Mouse (Mus musculus) liver, postnatal 0 days (tissue): ENCODE results near the gene Dennd1b. TPM values are rescaled to one million over a fixed set of nuclear protein-coding genes. Genes with fewer than 3 reads are reported as not detected.

Experiments used
- ATAC-seq: fragments of 200-750 bp; cut with Nextera tagmentation; 2 replicates; pipeline ENCODE4 v1.8.0; 2017; ENCODE audit warnings: mild to moderate bottlenecking, moderate library complexity
- DNase-seq: peaks from one replicate; pipeline ENCODE4 v3.0.0-alpha.2; 2016
- H3K27ac ChIP-seq: fragments of 300-500 bp; sonication (generic); 2 replicates; pipeline ENCODE4 v1.5.1; 2014; ENCODE audit warnings: antibody characterized with exemption, moderate library complexity, mild to moderate bottlenecking, low read depth
- H3K27me3 ChIP-seq: fragments of 300-500 bp; sonication (generic); 2 replicates; pipeline ENCODE4 v1.6.1; 2014; ENCODE audit warnings: low read length, control low read depth, mixed read lengths; ENCODE audit not compliant: insufficient read depth
- H3K36me3 ChIP-seq: fragments of 300-500 bp; sonication (generic); replicated peaks from 2 replicates; pipeline ENCODE4 v1.6.1; 2014; ENCODE audit warnings: mild to moderate bottlenecking, control low read depth, low read length, moderate library complexity, mixed read lengths; ENCODE audit not compliant: insufficient read depth
- H3K4me1 ChIP-seq: fragments of 300-500 bp; sonication (generic); 2 replicates; pipeline ENCODE4 v1.6.1; 2014; ENCODE audit warnings: antibody characterized with exemption, mild to moderate bottlenecking, control low read depth; ENCODE audit not compliant: insufficient read depth
- H3K4me2 ChIP-seq: fragments of 300-500 bp; sonication (generic); 2 replicates; pipeline ENCODE4 v1.6.1; 2014; ENCODE audit warnings: low read depth, mild to moderate bottlenecking, low read length, moderate library complexity, mixed read lengths
- H3K4me3 ChIP-seq: fragments of 300-500 bp; sonication (generic); 2 replicates; pipeline ENCODE4 v1.5.1; 2014; ENCODE audit warnings: low read depth, low read length
- H3K9ac ChIP-seq: fragments of 300-500 bp; sonication (generic); replicated peaks from 2 replicates; pipeline ENCODE4 v1.6.1; 2014; ENCODE audit warnings: mild to moderate bottlenecking, moderate library complexity
- H3K9me3 ChIP-seq: fragments of 300-500 bp; sonication (generic); 2 replicates; pipeline ENCODE4 v1.6.1; 2016; ENCODE audit warnings: mild to moderate bottlenecking, control low read depth, low read length, mixed read lengths
- CTCF ChIP-seq: sonication (generic); IDR thresholded peaks from 2 replicates; pipeline ENCODE4 v1.5.1; 2016; ENCODE audit warnings: antibody characterized with exemption, low read depth
- EP300 ChIP-seq: IDR thresholded peaks from 2 replicates; pipeline ENCODE4 v1.6.1; 2016; ENCODE audit warnings: antibody characterized with exemption, low read depth, mild to moderate bottlenecking
- WGBS: fragments of 180-500 bp; shearing (Covaris S2); extraction: QIAGEN DNeasy Blood & Tissue Kit; methylation state at CpG from one replicate; pipeline ENCODE4 v1.1.7; 2014; ENCODE audit not compliant: insufficient replicate concordance; 5-methylcytosine and 5-hydroxymethylcytosine counted together
- polyA plus RNA-seq: library from polyadenylated mRNA; unstranded; fragments of >200 nt; fragmentation: Nextera tagmentation; extraction: Ambion mirVana; gene quantifications from 2 replicates; pipeline ENCODE4 v1.2.1, GENCODE M21; 2015

Dennd1b gene
- polyA plus RNA-seq, 1 experiment from 2014 or later = 8.4 TPM

DNA sequence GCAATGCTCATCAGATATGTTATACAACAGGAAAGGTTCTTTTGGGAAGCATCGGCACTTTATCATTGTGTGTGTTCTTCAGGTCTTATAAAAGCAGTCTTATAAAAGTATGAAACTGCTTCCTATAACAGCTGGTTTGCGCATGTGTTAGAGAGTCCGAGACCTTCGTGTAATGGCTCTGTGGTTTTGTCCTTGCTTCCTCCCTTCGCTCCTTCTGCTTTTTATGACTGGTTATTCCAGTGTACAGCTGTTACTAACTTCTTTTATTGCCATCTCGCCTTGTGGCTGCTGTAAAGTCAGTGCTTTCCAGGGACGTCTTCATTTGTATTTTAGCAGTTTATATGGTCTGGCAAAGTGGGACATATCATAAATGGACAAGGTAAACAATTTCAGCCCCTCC is 4.2 kb downstream of the Dennd1b start:
- 50% methylated on average over 7 of the region's 7 CpGs for WGBS
- ATAC-seq (no peak), DNase-seq (no peak)
- Histone ChIP-seq H3K4me1 (peaks cover 20% of the 10 kb centered on the region), H3K36me3 (peaks cover 6% of the 10 kb centered on the region), H3K9me3 (no peaks in the 10 kb centered on the region), H3K4me3 (no peak overlapping the region), H3K4me2 (peak overlapping the region; percentile 18; the same call in 1 of the 2 replicates), H3K9ac (no peak overlapping the region), H3K27me3 (no peaks in the 10 kb centered on the region), H3K27ac (no peak overlapping the region)
- TF ChIP-seq CTCF = no peak
- TF ChIP-seq EP300 = no peak

DNA sequence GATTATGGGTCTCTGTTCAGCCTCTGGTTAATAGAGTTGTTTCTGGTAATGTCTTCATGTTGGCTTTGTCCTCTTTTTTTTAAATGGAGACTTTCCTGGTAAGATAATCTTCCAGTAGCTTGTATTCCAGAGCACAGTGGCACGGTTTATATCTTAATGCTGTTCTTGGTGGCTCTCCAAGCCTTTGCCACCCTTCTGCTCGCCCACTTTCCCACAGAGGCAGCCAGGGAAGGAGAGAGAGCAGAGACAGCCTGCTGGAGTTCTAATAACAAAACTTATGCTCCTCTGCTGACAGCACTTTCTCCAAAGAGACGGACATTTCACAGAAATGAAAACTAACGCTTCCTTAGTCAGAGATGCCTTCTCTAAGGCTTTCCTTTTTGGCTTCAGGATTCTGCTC is 6.8 kb downstream of the Dennd1b start:
- Histone ChIP-seq H3K27me3 (no peaks in the 10 kb centered on the region), H3K27ac (no peak overlapping the region), H3K4me1 (peaks cover 29% of the 10 kb centered on the region), H3K36me3 (peaks cover 6% of the 10 kb centered on the region), H3K9ac (no peak overlapping the region), H3K4me3 (no peak overlapping the region), H3K4me2 (no peak overlapping the region), H3K9me3 (no peaks in the 10 kb centered on the region)
- 73% methylated on average over 4 of the region's 4 CpGs for WGBS
- DNase-seq (no peak), ATAC-seq (no peak)
- no peak for TF ChIP-seq CTCF
- TF ChIP-seq EP300 = no peak

DNA sequence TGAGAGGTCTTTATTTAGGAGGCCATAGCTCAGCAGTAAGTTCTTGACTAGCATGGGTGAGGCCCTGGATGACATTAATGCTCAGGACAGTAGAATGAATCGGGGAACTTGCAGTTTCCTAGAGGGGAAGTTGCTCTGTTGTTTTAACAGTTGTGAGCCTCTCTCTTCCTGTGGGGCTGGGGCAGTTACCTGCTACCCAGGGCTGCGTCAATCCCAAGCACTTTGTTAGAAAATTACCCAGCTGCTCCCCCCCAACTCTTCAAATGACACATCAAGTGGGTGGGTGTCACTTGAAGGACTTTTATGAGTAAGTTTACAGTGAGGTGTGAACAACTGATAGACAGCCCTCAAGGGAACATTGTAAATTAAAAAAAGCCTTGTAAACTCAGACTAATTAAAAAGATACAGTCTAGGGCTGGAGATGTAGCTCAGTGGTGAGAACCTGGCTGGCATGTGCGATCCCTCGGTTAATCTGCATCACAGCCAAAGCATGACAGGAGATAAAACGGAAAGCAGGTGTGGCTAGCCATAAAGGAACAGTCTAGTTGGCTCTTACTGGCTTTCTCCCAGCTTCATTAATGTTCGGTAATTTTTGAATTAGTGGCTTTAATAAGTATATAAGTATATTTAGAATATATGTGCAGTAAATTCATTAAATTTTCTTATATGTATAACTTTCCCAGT is 10.4 kb downstream of the Dennd1b start:
- Histone ChIP-seq H3K27ac (peak overlapping the region; percentile 34; the same call in 1 of the 2 replicates), H3K9ac (no peak overlapping the region), H3K4me1 (peaks cover 21% of the 10 kb centered on the region), H3K9me3 (no peaks in the 10 kb centered on the region), H3K4me3 (no peak overlapping the region), H3K4me2 (no peak overlapping the region), H3K36me3 (no peaks in the 10 kb centered on the region; the same call in 1 of the 2 replicates), H3K27me3 (no peaks in the 10 kb centered on the region)
- no peak for ATAC-seq
- no peak for TF ChIP-seq EP300
- no peak for TF ChIP-seq CTCF
- no peak for DNase-seq
- WGBS = 43% methylated on average over 6 of the region's 6 CpGs

DNA sequence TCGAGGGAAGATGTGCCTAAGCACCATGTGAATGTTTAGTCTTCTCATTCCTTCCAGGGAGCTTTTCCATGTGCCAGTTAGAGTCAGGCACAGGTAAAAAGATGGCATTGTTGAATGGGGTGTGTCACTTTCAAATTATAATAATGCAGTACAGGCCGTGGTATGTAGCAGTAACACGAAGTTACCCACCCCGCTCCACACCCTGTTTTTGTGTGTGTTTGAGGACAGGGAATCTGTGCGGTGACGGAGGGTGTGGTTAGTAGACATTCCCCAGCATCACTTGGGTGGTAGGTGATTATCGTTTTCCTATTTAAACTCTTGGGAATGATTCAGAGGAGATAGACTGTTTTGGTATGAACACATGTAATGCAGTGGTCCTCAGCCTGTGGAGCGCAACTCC is 11.6 kb downstream of the Dennd1b start:
- Histone ChIP-seq H3K9me3 (no peaks in the 10 kb centered on the region), H3K4me1 (peaks cover 21% of the 10 kb centered on the region), H3K9ac (no peak overlapping the region), H3K27ac (no peak overlapping the region), H3K4me3 (no peak overlapping the region), H3K27me3 (no peaks in the 10 kb centered on the region), H3K36me3 (no peaks in the 10 kb centered on the region; the same call in 1 of the 2 replicates), H3K4me2 (no peak overlapping the region)
- TF ChIP-seq EP300 (no peak), CTCF (no peak)
- 79% methylated on average over 8 of the region's 8 CpGs for WGBS
- ATAC-seq = no peak
- no peak for DNase-seq

DNA sequence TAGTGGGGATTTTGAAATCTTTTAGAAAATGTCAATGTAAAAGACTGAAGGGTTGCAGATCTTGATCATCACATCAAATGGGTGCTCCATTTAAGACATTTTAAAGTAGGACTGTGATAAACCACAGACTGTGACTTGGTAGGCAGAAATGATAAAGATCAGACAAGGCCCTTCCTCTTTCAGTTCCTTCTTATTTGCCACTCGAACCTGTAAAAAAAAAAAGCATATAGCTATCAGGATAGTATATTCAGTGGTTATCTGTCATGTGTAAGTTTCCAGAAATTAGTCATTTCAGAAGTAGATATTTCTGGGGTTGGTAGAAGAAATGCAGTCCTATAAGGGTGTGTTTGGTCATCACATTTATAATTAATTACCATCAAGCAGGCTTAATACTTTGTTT is 12.7 kb downstream of the Dennd1b start:
- TF ChIP-seq CTCF (no peak), EP300 (no peak)
- ATAC-seq (no peak), DNase-seq (no peak)
- H3K4me1 ChIP-seq = peaks cover 21% of the 10 kb centered on the region
- H3K9me3 ChIP-seq = no peaks in the 10 kb centered on the region
- H3K36me3 ChIP-seq = no peaks in the 10 kb centered on the region
- no peak overlapping the region for H3K27ac ChIP-seq
- H3K4me2 ChIP-seq = no peak overlapping the region
- no peak overlapping the region for H3K9ac ChIP-seq
- WGBS = 19% methylated on average over 1 of the region's 1 CpGs
- no peaks in the 10 kb centered on the region for H3K27me3 ChIP-seq
- H3K4me3 ChIP-seq = no peak overlapping the region

DNA sequence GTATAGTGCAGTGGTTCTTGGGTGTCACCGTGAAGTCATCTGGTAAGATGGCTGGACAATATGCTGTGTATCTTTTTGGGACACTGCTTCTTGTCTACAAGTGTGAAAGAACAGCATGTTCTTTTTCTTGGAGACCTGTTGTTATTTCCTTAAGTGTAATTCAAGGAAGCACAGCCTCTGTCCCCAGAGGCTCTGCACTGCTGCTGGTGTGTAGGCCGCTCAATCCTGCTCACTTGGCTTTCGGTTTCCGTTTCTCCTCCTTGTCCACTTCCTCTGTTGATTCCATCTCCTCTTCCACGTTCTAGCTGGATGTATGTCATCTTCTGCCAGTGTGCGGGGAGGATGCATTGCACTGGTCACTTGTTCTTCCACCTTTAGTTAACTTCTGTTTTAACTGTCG is 19.0 kb downstream of the Dennd1b start:
- peak; percentile 45 for ATAC-seq
- Histone ChIP-seq H3K36me3 (no peaks in the 10 kb centered on the region), H3K4me2 (no peak overlapping the region; the same call in 1 of the 2 replicates), H3K27me3 (no peaks in the 10 kb centered on the region), H3K4me3 (no peak overlapping the region), H3K27ac (peak overlapping the region; percentile 37; the same call in 1 of the 2 replicates), H3K4me1 (0 out of 2 replicates have a peak, but pooled peaks cover 3% of the 10 kb centered on the region), H3K9ac (no peak overlapping the region), H3K9me3 (no peaks in the 10 kb centered on the region)
- 46% methylated on average over 7 of the region's 7 CpGs for WGBS
- TF ChIP-seq EP300 = 0 out of 2 replicates have a peak, but pooled peaks have one; percentile 26
- no peak for TF ChIP-seq CTCF
- no peak for DNase-seq
